Mouse (Mus musculus) liver, postnatal 0 days (tissue): Measurements from ENCODE around the gene Rad21l. TPM values are rescaled to one million over a fixed set of nuclear protein-coding genes. Genes with fewer than 3 reads are reported as not detected.
"Not testable (repeated sequence)": the region's sequence is repeated elsewhere in the genome, so short reads cannot be mapped to it uniquely, and the experiment has no call there.

Experiments
- ATAC-seq: fragments of 200-750 bp; cut with Nextera tagmentation; 2 replicates; pipeline ENCODE4 v1.8.0; 2017; ENCODE audit warnings: mild to moderate bottlenecking, moderate library complexity
- DNase-seq: peaks from one replicate; pipeline ENCODE4 v3.0.0-alpha.2; 2016
- H3K27ac ChIP-seq: fragments of 300-500 bp; sonication (generic); 2 replicates; pipeline ENCODE4 v1.5.1; 2014; ENCODE audit warnings: antibody characterized with exemption, moderate library complexity, mild to moderate bottlenecking, low read depth
- H3K27me3 ChIP-seq: fragments of 300-500 bp; sonication (generic); 2 replicates; pipeline ENCODE4 v1.6.1; 2014; ENCODE audit warnings: low read length, control low read depth, mixed read lengths; ENCODE audit not compliant: insufficient read depth
- H3K36me3 ChIP-seq: fragments of 300-500 bp; sonication (generic); replicated peaks from 2 replicates; pipeline ENCODE4 v1.6.1; 2014; ENCODE audit warnings: mild to moderate bottlenecking, control low read depth, low read length, moderate library complexity, mixed read lengths; ENCODE audit not compliant: insufficient read depth
- H3K4me1 ChIP-seq: fragments of 300-500 bp; sonication (generic); 2 replicates; pipeline ENCODE4 v1.6.1; 2014; ENCODE audit warnings: antibody characterized with exemption, mild to moderate bottlenecking, control low read depth; ENCODE audit not compliant: insufficient read depth
- H3K4me2 ChIP-seq: fragments of 300-500 bp; sonication (generic); 2 replicates; pipeline ENCODE4 v1.6.1; 2014; ENCODE audit warnings: low read depth, mild to moderate bottlenecking, low read length, moderate library complexity, mixed read lengths
- H3K4me3 ChIP-seq: fragments of 300-500 bp; sonication (generic); 2 replicates; pipeline ENCODE4 v1.5.1; 2014; ENCODE audit warnings: low read depth, low read length
- H3K9ac ChIP-seq: fragments of 300-500 bp; sonication (generic); replicated peaks from 2 replicates; pipeline ENCODE4 v1.6.1; 2014; ENCODE audit warnings: mild to moderate bottlenecking, moderate library complexity
- H3K9me3 ChIP-seq: fragments of 300-500 bp; sonication (generic); 2 replicates; pipeline ENCODE4 v1.6.1; 2016; ENCODE audit warnings: mild to moderate bottlenecking, control low read depth, low read length, mixed read lengths
- CTCF ChIP-seq: sonication (generic); IDR thresholded peaks from 2 replicates; pipeline ENCODE4 v1.5.1; 2016; ENCODE audit warnings: antibody characterized with exemption, low read depth
- EP300 ChIP-seq: IDR thresholded peaks from 2 replicates; pipeline ENCODE4 v1.6.1; 2016; ENCODE audit warnings: antibody characterized with exemption, low read depth, mild to moderate bottlenecking
- WGBS: fragments of 180-500 bp; shearing (Covaris S2); extraction: QIAGEN DNeasy Blood & Tissue Kit; methylation state at CpG from one replicate; pipeline ENCODE4 v1.1.7; 2014; ENCODE audit not compliant: insufficient replicate concordance; 5-methylcytosine and 5-hydroxymethylcytosine counted together
- polyA plus RNA-seq: library from polyadenylated mRNA; unstranded; fragments of >200 nt; fragmentation: Nextera tagmentation; extraction: Ambion mirVana; gene quantifications from 2 replicates; pipeline ENCODE4 v1.2.1, GENCODE M21; 2015

Rad21l gene
- polyA plus RNA-seq, 1 experiment from 2014 or later, result not detected

DNA sequence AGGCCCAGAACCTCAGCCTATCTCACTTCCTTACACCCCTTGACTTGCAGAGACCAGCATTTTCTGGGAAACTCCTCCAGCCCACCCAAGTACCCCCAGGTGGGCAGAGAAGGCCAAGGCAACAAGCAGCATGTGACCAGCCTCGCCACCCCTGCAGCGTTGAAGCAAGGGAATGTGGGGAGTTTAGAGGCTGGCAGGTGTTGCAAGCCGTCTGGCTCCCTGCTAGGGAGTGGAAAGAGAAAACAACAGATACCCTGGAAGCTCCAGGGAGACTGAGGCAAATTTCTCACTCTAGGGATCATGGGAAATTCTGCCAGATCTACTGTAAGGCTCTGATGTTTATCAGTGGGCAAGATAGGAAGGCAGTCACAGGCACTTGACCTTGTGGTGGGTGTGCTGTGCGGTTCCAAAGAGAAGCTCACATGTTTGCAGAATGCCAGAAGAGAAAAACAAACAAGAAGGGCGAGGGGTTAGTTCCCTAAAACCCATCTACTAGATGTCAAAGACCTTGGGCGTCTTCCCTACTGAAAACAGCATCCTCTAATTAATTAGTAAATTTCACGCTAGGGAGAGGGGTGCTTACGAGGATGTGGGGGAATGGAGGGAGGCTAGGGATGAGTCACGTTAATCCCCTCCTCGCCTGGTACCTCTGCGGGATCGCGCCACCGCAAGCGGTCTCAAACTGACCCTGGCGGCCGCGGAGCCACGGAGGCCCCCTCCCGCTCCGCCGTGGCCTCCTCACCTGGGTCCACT, 36.8 kb downstream of the Rad21l start:
- peak overlapping the region; percentile 50; the same call in 1 of the 2 replicates for H3K9ac ChIP-seq
- no peak for ATAC-seq

DNA sequence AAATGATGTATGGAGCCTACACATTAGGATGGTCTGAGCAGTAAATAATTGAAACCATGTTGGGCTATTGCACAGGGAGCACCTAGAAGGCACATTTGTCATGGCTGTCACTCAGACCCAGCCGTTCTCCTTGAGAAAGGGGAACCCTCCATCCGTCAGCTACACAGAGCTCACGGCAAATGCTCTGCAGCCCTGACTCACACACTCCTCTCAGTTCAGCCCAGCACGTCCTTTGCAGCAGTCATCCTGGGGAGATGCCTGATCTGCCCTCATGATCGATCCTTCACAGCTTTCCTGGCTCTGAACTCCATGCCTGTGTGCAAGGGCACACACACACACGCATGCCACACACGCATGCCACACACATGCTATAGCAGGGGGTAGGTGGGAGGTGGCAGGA, 39.0 kb downstream of the Rad21l start:
- 47% methylated on average over 7 of the region's 7 CpGs for WGBS
- Histone ChIP-seq H3K9ac (no peak overlapping the region), H3K27ac (no peak overlapping the region), H3K9me3 (no peaks in the 10 kb centered on the region), H3K4me2 (no peak overlapping the region), H3K4me3 (no peak overlapping the region), H3K36me3 (no peaks in the 10 kb centered on the region), H3K27me3 (peaks cover 32% of the 10 kb centered on the region), H3K4me1 (0 out of 2 replicates have a peak, but pooled peaks cover 2% of the 10 kb centered on the region)
- TF ChIP-seq CTCF, result no peak
- no peak for TF ChIP-seq EP300
- DNase-seq, result no peak
- ATAC-seq, result no peak

More for the DNA sequence above, 36.8 kb downstream of the Rad21l start:
- Histone ChIP-seq H3K4me1 (0 out of 2 replicates have a peak, but pooled peaks cover 2% of the 10 kb centered on the region), H3K9me3 (no peaks in the 10 kb centered on the region), H3K27ac (no peak overlapping the region), H3K4me3 (peak overlapping the region; percentile 54), H3K36me3 (no peaks in the 10 kb centered on the region), H3K27me3 (peaks cover 32% of the 10 kb centered on the region), H3K4me2 (peak overlapping the region; percentile 81)
- WGBS, result 4% methylated on average over 22 of the region's 22 CpGs
- no peak for DNase-seq
- no peak for TF ChIP-seq CTCF
- TF ChIP-seq EP300, result no peak

DNA sequence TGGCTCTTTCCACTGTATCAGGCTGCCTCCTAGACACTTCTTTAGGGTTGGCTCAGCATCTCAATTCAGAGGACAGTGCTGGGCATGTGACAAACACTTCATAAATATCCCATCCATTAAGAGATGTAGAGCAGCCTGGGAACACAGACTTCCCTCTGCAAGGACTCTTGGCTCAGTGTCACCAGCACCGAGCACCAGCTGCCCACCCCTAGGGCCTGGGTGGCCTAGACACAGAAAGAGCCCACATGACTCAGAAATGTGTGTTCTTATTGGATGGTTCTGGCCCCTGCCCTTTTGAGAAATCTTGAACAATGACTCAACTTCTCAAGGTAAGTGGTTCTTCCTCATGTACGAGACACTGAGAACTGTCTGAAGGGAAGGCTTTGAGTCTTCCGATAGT, 40.3 kb downstream of the Rad21l start:
- Histone ChIP-seq H3K36me3 (no peaks in the 10 kb centered on the region), H3K4me3 (no peak overlapping the region), H3K9ac (no peak overlapping the region), H3K4me1 (0 out of 2 replicates have a peak, but pooled peaks cover 2% of the 10 kb centered on the region), H3K27me3 (peaks cover 28% of the 10 kb centered on the region), H3K27ac (no peak overlapping the region), H3K4me2 (no peak overlapping the region), H3K9me3 (no peaks in the 10 kb centered on the region)
- TF ChIP-seq CTCF (no peak), EP300 (no peak)
- WGBS, result 68% methylated on average over 3 of the region's 3 CpGs
- DNase-seq (no peak), ATAC-seq (no peak)

DNA sequence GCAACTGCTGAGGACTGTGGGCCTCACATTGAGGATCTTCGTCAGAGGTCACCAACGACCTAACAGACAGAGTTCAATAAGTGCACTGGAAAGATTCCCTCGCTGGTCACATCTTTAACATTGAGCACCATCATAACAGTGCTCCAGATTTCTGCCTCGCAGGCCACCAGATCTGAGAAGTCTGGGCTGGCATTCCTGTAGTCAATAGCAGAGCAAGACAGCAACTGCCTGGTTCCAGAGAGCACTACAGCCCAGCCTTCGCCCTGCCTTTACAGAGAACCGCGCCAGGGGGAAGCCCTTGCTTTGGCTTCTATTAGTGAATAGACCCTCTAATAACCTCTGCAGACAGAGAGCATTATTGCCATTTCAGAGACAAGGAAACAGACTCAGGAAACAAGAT, 42.0 kb downstream of the Rad21l start:
- Histone ChIP-seq H3K9ac (no peak overlapping the region), H3K36me3 (no peaks in the 10 kb centered on the region), H3K4me1 (no peaks in the 10 kb centered on the region), H3K27me3 (peaks cover 11% of the 10 kb centered on the region), H3K9me3 (no peaks in the 10 kb centered on the region), H3K27ac (no peak overlapping the region), H3K4me3 (no peak overlapping the region), H3K4me2 (no peak overlapping the region)
- DNase-seq (no peak), ATAC-seq (no peak)
- 77% methylated on average over 7 of the region's 7 CpGs for WGBS
- TF ChIP-seq EP300, result no peak
- TF ChIP-seq CTCF, result no peak

DNA sequence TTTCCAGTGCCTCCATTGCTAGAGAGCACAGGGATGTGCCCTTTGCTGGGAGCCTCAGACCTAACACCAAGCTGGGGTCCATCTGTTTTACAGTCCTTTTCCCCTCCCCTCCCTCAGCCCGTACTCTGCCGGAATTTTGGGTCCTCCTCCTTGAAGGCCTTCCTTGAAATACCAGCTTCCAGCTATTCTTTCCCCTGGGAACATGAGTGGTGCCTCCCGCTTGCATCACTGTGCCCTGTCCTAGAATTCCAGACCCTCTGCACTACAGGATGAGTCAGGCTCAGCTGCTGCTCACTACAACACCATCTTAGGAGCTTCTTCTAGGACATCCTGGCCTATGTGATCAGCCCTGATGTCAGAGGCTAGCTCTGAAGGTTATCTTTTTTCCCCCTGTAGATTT, 44.6 kb downstream of the Rad21l start:
- H3K4me1 ChIP-seq, result no peaks in the 10 kb centered on the region
- H3K9me3 ChIP-seq, result no peaks in the 10 kb centered on the region
- no peak overlapping the region for H3K4me2 ChIP-seq
- TF ChIP-seq CTCF (no peak), EP300 (no peak)
- WGBS, result 47% methylated on average over 3 of the region's 3 CpGs
- H3K36me3 ChIP-seq, result no peaks in the 10 kb centered on the region
- H3K27ac ChIP-seq, result no peak overlapping the region
- no peaks in the 10 kb centered on the region for H3K27me3 ChIP-seq
- ATAC-seq (no peak), DNase-seq (no peak)
- no peak overlapping the region for H3K4me3 ChIP-seq
- H3K9ac ChIP-seq, result no peak overlapping the region

DNA sequence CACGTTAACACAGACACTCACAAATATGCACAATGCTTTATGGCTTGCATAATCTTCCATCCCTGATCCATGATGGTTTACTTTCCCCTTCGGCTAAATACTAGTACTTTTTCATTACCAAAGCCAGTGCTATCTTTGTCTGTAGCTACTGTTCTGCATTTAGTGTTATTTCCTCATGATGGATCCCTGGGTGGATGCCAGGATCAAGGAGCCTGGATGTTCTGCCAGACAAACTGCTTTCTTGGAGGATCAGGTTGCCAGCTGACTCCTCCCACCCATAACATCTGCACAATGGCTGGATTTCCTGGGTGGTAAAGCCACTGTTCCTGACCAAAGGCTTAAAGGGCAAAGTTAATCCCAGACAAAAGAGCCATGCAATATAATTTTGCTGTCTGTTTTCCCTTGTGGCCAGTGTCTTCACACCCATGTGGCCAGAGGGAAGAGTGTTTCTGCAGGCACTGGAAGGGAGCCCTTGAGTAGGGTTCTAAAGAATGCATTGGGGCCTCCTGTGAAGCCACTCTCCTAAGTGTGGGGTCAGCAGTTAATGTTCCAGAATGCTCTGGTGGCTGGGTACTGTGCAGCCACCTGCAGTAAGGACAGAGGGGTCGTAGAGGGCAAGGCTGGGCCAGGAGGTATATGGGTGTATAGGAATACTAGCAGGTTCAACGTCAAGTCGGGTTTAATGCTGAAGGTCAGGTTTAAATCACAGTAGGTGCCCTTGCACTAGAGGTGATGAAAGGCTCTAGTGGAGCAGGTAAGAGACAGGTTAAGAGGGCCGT, 51.6 kb downstream of the Rad21l start:
- Histone ChIP-seq H3K4me2 (no peak overlapping the region), H3K9ac (no peak overlapping the region), H3K27me3 (no peaks in the 10 kb centered on the region), H3K9me3 (no peaks in the 10 kb centered on the region), H3K4me1 (no peaks in the 10 kb centered on the region), H3K27ac (no peak overlapping the region), H3K36me3 (no peaks in the 10 kb centered on the region), H3K4me3 (no peak overlapping the region)
- WGBS, result 70% methylated on average over 6 of the region's 6 CpGs
- no peak for ATAC-seq
- DNase-seq, result no peak
- TF ChIP-seq CTCF (no peak), EP300 (no peak)

DNA sequence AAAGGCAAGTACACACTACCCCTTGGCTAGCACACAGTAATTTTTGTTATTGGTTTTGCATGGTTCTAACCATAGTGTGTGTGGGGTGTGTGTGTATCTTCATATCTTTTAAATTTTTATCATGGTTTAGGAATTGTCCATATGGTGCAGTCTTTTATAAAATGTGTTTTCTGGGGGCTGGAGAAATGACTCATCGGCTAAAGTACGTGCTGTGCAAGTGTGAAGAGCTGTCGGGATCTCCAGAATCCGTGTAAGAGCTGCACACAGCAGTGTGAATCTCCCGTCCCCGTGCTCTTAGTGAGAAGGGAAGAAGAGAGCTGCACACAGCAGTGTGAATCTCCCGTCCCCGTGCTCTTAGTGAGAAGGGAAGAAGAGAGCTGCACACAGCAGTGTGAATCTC, 52.6 kb downstream of the Rad21l start:
- not testable (repeated sequence) for H3K9ac ChIP-seq, H3K9me3 ChIP-seq, H3K4me1 ChIP-seq, H3K36me3 ChIP-seq, DNase-seq, H3K4me2 ChIP-seq, H3K27ac ChIP-seq, ATAC-seq, H3K27me3 ChIP-seq, H3K4me3 ChIP-seq
- WGBS, result 79% methylated on average over 6 of the region's 8 CpGs
